Mouse (Mus musculus) hindbrain, embryonic 13.5 days (tissue): ENCODE data around the gene Dpp6. TPM values are rescaled to one million over a fixed set of nuclear protein-coding genes. Genes with fewer than 3 reads are reported as not detected.

Experiments
- ATAC-seq: fragments of 200-750 bp; cut with Nextera tagmentation; 2 replicates; pipeline ENCODE4 v1.8.0; 2017; ENCODE audit warnings: moderate TSS enrichment; ENCODE audit not compliant: low FRiP score
- H3K27ac ChIP-seq: fragments of 300-500 bp; sonication (generic); 2 replicates; pipeline ENCODE4 v1.5.1; 2015; ENCODE audit warnings: inconsistent platforms, mild to moderate bottlenecking, moderate library complexity
- H3K27me3 ChIP-seq: fragments of 300-500 bp; sonication (generic); 2 replicates; pipeline ENCODE4 v1.6.1; 2015; ENCODE audit warnings: mild to moderate bottlenecking, inconsistent platforms
- H3K36me3 ChIP-seq: fragments of 300-500 bp; sonication (generic); 2 replicates; pipeline ENCODE4 v1.6.1; 2015; ENCODE audit warnings: mild to moderate bottlenecking, inconsistent platforms
- H3K4me1 ChIP-seq: fragments of 300-500 bp; sonication (generic); replicated peaks from 2 replicates; pipeline ENCODE4 v1.6.1; 2015; ENCODE audit warnings: inconsistent platforms
- H3K4me2 ChIP-seq: fragments of 300-500 bp; sonication (generic); 2 replicates; pipeline ENCODE4 v1.6.1; 2015; ENCODE audit warnings: inconsistent platforms, mild to moderate bottlenecking, moderate library complexity
- H3K4me3 ChIP-seq: fragments of 300-500 bp; sonication (generic); 2 replicates; pipeline ENCODE4 v1.5.1; 2015; ENCODE audit warnings: mild to moderate bottlenecking, inconsistent platforms
- H3K9ac ChIP-seq: fragments of 300-500 bp; sonication (generic); 2 replicates; pipeline ENCODE4 v1.6.1; 2015; ENCODE audit warnings: mild to moderate bottlenecking, inconsistent platforms
- H3K9me3 ChIP-seq: fragments of 300-500 bp; sonication (generic); 2 replicates; pipeline ENCODE4 v1.6.1; 2016; ENCODE audit warnings: inconsistent platforms
- WGBS: fragments of 180-500 bp; shearing (Covaris S2); methylation state at CpG from one replicate; pipeline ENCODE4 v1.1.7; 2015; 5-methylcytosine and 5-hydroxymethylcytosine counted together
- polyA plus RNA-seq: library from polyadenylated mRNA; unstranded; fragments of >200 nt; fragmentation: Nextera tagmentation; extraction: Ambion mirVana; gene quantifications from 2 replicates; pipeline ENCODE4 v1.2.1, GENCODE M21; 2015

The Dpp6 gene
- polyA plus RNA-seq, 1 experiment from 2014 or later: 55.2 TPM

- H3K27ac ChIP-seq: no peak overlapping the region
- no peak overlapping the region for H3K4me3 ChIP-seq
- H3K4me2 ChIP-seq: no peak overlapping the region
- no peaks in the 10 kb centered on the region for H3K36me3 ChIP-seq
- H3K9me3 ChIP-seq: no peaks in the 10 kb centered on the region
- H3K27me3 ChIP-seq: no peaks in the 10 kb centered on the region
- H3K9ac ChIP-seq: no peak overlapping the region
- H3K4me1 ChIP-seq: no peaks in the 10 kb centered on the region
- ATAC-seq: no peak
These were observed 701.7 kb downstream of the Dpp6 start for GRCm38 (mm10) chr5:27518716-27519115.

- 93% methylated on average over 1 of the region's 1 CpGs for WGBS
- Histone ChIP-seq H3K4me1 (no peaks in the 10 kb centered on the region), H3K9ac (no peak overlapping the region), H3K4me3 (no peak overlapping the region), H3K4me2 (no peak overlapping the region), H3K9me3 (no peaks in the 10 kb centered on the region), H3K36me3 (no peaks in the 10 kb centered on the region), H3K27ac (no peak overlapping the region), H3K27me3 (no peaks in the 10 kb centered on the region)
- no peak for ATAC-seq
These were observed 709.9 kb downstream of the Dpp6 start for GRCm38 (mm10) chr5:27526906-27527305.

- peak; percentile 62 for ATAC-seq
These were observed 727.8 kb downstream of the Dpp6 start for GRCm38 (mm10) chr5:27544816-27545270.

GRCm38 (mm10) chr5:27549291-27549690 lies 732.3 kb downstream of the Dpp6 start:
- whole genome bisulfite sequencing: 89% methylated on average over 4 of the region's 4 CpGs
- H3K27me3 ChIP-seq: no peaks in the 10 kb centered on the region
- ATAC-seq: no peak
- no peaks in the 10 kb centered on the region for H3K9me3 ChIP-seq
- no peak overlapping the region for H3K4me2 ChIP-seq
- H3K4me1 ChIP-seq: no peaks in the 10 kb centered on the region
- H3K36me3 ChIP-seq: no peaks in the 10 kb centered on the region
- no peak overlapping the region for H3K27ac ChIP-seq
- H3K9ac ChIP-seq: no peak overlapping the region
- H3K4me3 ChIP-seq: no peak overlapping the region

More at GRCm38 (mm10) chr5:27544816-27545270, 727.8 kb downstream of the Dpp6 start:
- Histone ChIP-seq H3K36me3 (no peaks in the 10 kb centered on the region), H3K9ac (no peak overlapping the region), H3K4me1 (no peaks in the 10 kb centered on the region), H3K27me3 (no peaks in the 10 kb centered on the region), H3K4me3 (no peak overlapping the region), H3K4me2 (no peak overlapping the region), H3K27ac (no peak overlapping the region), H3K9me3 (no peaks in the 10 kb centered on the region)
- 24% methylated on average over 2 of the region's 2 CpGs for WGBS

GRCm38 (mm10) chr5:27565700-27566099 lies 748.7 kb downstream of the Dpp6 start:
- Histone ChIP-seq H3K4me3 (no peak overlapping the region), H3K27me3 (no peaks in the 10 kb centered on the region), H3K9me3 (no peaks in the 10 kb centered on the region), H3K4me1 (peaks cover 15% of the 10 kb centered on the region), H3K27ac (peak overlapping the region; percentile 73), H3K4me2 (no peak overlapping the region), H3K36me3 (no peaks in the 10 kb centered on the region), H3K9ac (no peak overlapping the region)
- 59% methylated on average over 7 of the region's 7 CpGs for WGBS
- no peak for ATAC-seq

GRCm38 (mm10) chr5:27587970-27588758 lies 771.2 kb downstream of the Dpp6 start:
- no peak overlapping the region for H3K4me3 ChIP-seq
- H3K9me3 ChIP-seq: no peaks in the 10 kb centered on the region
- H3K27ac ChIP-seq: peak overlapping the region; percentile 35; the same call in 1 of the 2 replicates
- H3K4me1 ChIP-seq: peaks cover 22% of the 10 kb centered on the region
- no peak overlapping the region for H3K9ac ChIP-seq
- H3K36me3 ChIP-seq: no peaks in the 10 kb centered on the region
- H3K4me2 ChIP-seq: no peak overlapping the region
- WGBS: 46% methylated on average over 8 of the region's 8 CpGs
- no peaks in the 10 kb centered on the region for H3K27me3 ChIP-seq
- no peak for ATAC-seq

GRCm38 (mm10) chr5:27604132-27604531 lies 787.1 kb downstream of the Dpp6 start:
- no peak overlapping the region for H3K4me2 ChIP-seq
- H3K27ac ChIP-seq: no peak overlapping the region
- 95% methylated on average over 1 of the region's 1 CpGs for WGBS
- H3K9me3 ChIP-seq: no peaks in the 10 kb centered on the region
- no peak overlapping the region for H3K4me3 ChIP-seq
- no peaks in the 10 kb centered on the region for H3K4me1 ChIP-seq
- H3K36me3 ChIP-seq: peaks cover 8% of the 10 kb centered on the region; the same call in 1 of the 2 replicates
- no peak overlapping the region for H3K9ac ChIP-seq
- no peaks in the 10 kb centered on the region for H3K27me3 ChIP-seq
- no peak for ATAC-seq

- Histone ChIP-seq H3K4me2 (no peak overlapping the region), H3K4me1 (no peaks in the 10 kb centered on the region)
- 35% methylated on average over 7 of the region's 7 CpGs for WGBS
These were observed 798.8 kb downstream of the Dpp6 start for GRCm38 (mm10) chr5:27615769-27616168.

GRCm38 (mm10) chr5:27621811-27622210 lies 804.8 kb downstream of the Dpp6 start:
- Histone ChIP-seq H3K27ac (no peak overlapping the region), H3K27me3 (no peaks in the 10 kb centered on the region), H3K9ac (no peak overlapping the region), H3K9me3 (no peaks in the 10 kb centered on the region), H3K4me3 (no peak overlapping the region), H3K4me1 (0 out of 2 replicates have a peak, but pooled peaks cover 3% of the 10 kb centered on the region), H3K4me2 (no peak overlapping the region), H3K36me3 (no peaks in the 10 kb centered on the region)
- ATAC-seq: no peak

More at GRCm38 (mm10) chr5:27615769-27616168, 798.8 kb downstream of the Dpp6 start:
- H3K27me3 ChIP-seq: no peaks in the 10 kb centered on the region
- H3K9ac ChIP-seq: no peak overlapping the region
- no peaks in the 10 kb centered on the region for H3K9me3 ChIP-seq
- no peak overlapping the region for H3K4me3 ChIP-seq
- no peaks in the 10 kb centered on the region for H3K36me3 ChIP-seq
- H3K27ac ChIP-seq: no peak overlapping the region
- ATAC-seq: peak; percentile 61; the same call in 1 of the 2 replicates

- no peaks in the 10 kb centered on the region for H3K9me3 ChIP-seq
- WGBS: 63% methylated on average over 1 of the region's 1 CpGs
- H3K27ac ChIP-seq: no peak overlapping the region
These were observed 806.9 kb downstream of the Dpp6 start for GRCm38 (mm10) chr5:27623876-27624275.

GRCm38 (mm10) chr5:27632151-27632550 lies 815.1 kb downstream of the Dpp6 start:
- H3K4me2 ChIP-seq: no peak overlapping the region
- H3K4me3 ChIP-seq: no peak overlapping the region
- H3K36me3 ChIP-seq: peaks cover 57% of the 10 kb centered on the region
- no peaks in the 10 kb centered on the region for H3K9me3 ChIP-seq
- no peak for ATAC-seq
- no peak overlapping the region for H3K9ac ChIP-seq
- no peaks in the 10 kb centered on the region for H3K27me3 ChIP-seq
- H3K27ac ChIP-seq: no peak overlapping the region
- no peaks in the 10 kb centered on the region for H3K4me1 ChIP-seq
- WGBS: 85% methylated on average over 2 of the region's 2 CpGs

More at GRCm38 (mm10) chr5:27623876-27624275, 806.9 kb downstream of the Dpp6 start:
- no peaks in the 10 kb centered on the region for H3K27me3 ChIP-seq
- no peak for ATAC-seq
- H3K4me3 ChIP-seq: no peak overlapping the region
- H3K36me3 ChIP-seq: no peaks in the 10 kb centered on the region
- H3K9ac ChIP-seq: no peak overlapping the region
- H3K4me2 ChIP-seq: no peak overlapping the region
- 0 out of 2 replicates have a peak, but pooled peaks cover 3% of the 10 kb centered on the region for H3K4me1 ChIP-seq

- H3K4me3 ChIP-seq: no peak overlapping the region
- no peak for ATAC-seq
- no peaks in the 10 kb centered on the region for H3K27me3 ChIP-seq
- H3K9me3 ChIP-seq: no peaks in the 10 kb centered on the region
- H3K9ac ChIP-seq: no peak overlapping the region
- peaks cover 63% of the 10 kb centered on the region for H3K36me3 ChIP-seq
- no peak overlapping the region for H3K27ac ChIP-seq
- no peak overlapping the region for H3K4me2 ChIP-seq
- H3K4me1 ChIP-seq: no peaks in the 10 kb centered on the region
- WGBS: 79% methylated on average over 2 of the region's 2 CpGs
These were observed 818.9 kb downstream of the Dpp6 start for GRCm38 (mm10) chr5:27635941-27636340.

GRCm38 (mm10) chr5:27641876-27642275 lies 824.9 kb downstream of the Dpp6 start:
- Histone ChIP-seq H3K9me3 (no peaks in the 10 kb centered on the region), H3K4me1 (no peaks in the 10 kb centered on the region), H3K27ac (no peak overlapping the region), H3K4me3 (no peak overlapping the region), H3K36me3 (peaks cover 22% of the 10 kb centered on the region), H3K4me2 (no peak overlapping the region), H3K9ac (no peak overlapping the region), H3K27me3 (no peaks in the 10 kb centered on the region)
- WGBS: 89% methylated on average over 1 of the region's 1 CpGs
- no peak for ATAC-seq
